Mouse (Mus musculus) intestine, embryonic 15.5 days (tissue): ENCODE results near the gene Nsun2. TPM values are rescaled to one million over a fixed set of nuclear protein-coding genes. Genes with fewer than 3 reads are reported as not detected.
A peak's percentile ranks its signal among the peaks of the same experiment; 100 is the strongest.

Experiments
- ATAC-seq: fragments of 200-750 bp; cut with Nextera tagmentation; 2 replicates; pipeline ENCODE4 v1.8.0; 2017; ENCODE audit warnings: moderate TSS enrichment, moderate library complexity
- H3K27ac ChIP-seq: fragments of 300-500 bp; sonication (generic); 2 replicates; pipeline ENCODE4 v1.5.1; 2015; ENCODE audit warnings: mild to moderate bottlenecking, inconsistent platforms
- H3K27me3 ChIP-seq: fragments of 300-500 bp; sonication (generic); replicated peaks from 2 replicates; pipeline ENCODE4 v1.6.1; 2015; ENCODE audit warnings: inconsistent platforms
- H3K36me3 ChIP-seq: fragments of 300-500 bp; sonication (generic); 2 replicates; pipeline ENCODE4 v1.6.1; 2015; ENCODE audit warnings: inconsistent platforms
- H3K4me1 ChIP-seq: fragments of 300-500 bp; sonication (generic); replicated peaks from 2 replicates; pipeline ENCODE4 v1.6.1; 2015; ENCODE audit warnings: inconsistent platforms
- H3K4me2 ChIP-seq: fragments of 300-500 bp; sonication (generic); replicated peaks from 2 replicates; pipeline ENCODE4 v1.6.1; 2015; ENCODE audit warnings: mild to moderate bottlenecking, inconsistent platforms
- H3K4me3 ChIP-seq: fragments of 300-500 bp; sonication (generic); replicated peaks from 2 replicates; pipeline ENCODE4 v1.5.1; 2015; ENCODE audit warnings: inconsistent platforms
- H3K9ac ChIP-seq: fragments of 300-500 bp; sonication (generic); 2 replicates; pipeline ENCODE4 v1.6.1; 2015; ENCODE audit warnings: inconsistent platforms
- H3K9me3 ChIP-seq: fragments of 300-500 bp; sonication (generic); 2 replicates; pipeline ENCODE4 v1.6.1; 2016; ENCODE audit warnings: inconsistent platforms
- WGBS: fragments of 180-500 bp; shearing (Covaris S2); methylation state at CpG from one replicate; pipeline ENCODE4 v1.1.7; 2015; 5-methylcytosine and 5-hydroxymethylcytosine counted together
- polyA plus RNA-seq: library from polyadenylated mRNA; unstranded; fragments of >200 nt; fragmentation: Nextera tagmentation; extraction: Ambion mirVana; gene quantifications from 2 replicates; pipeline ENCODE4 v1.2.1, GENCODE M21; 2015

Gene Nsun2
- polyA plus RNA-seq: 128 and 131 TPM in 2 replicates

GRCm38 (mm10) chr13:69533405-69534333 is at the start of gene Nsun2:
Gene Nsun2 (plus strand): TSS chr13:69533746.
- peak within 1 kb of the TSS; percentile 92 for H3K27ac ChIP-seq
- ATAC-seq: peak; percentile 58
- WGBS: under 1% methylated on average over 102 of the region's 155 CpGs
- peak within 1 kb of the TSS; percentile 75 for H3K4me3 ChIP-seq
- peaks cover 31% of the 10 kb centered on the region for H3K4me1 ChIP-seq
- H3K9me3 ChIP-seq: no peaks in the 10 kb centered on the region
- 0 out of 2 replicates have a peak, but pooled peaks cover 5% of the 10 kb centered on the region for H3K36me3 ChIP-seq
- peak within 1 kb of the TSS; percentile 75 for H3K9ac ChIP-seq
- H3K27me3 ChIP-seq: no peaks in the 10 kb centered on the region
- peak within 1 kb of the TSS; percentile 83 for H3K4me2 ChIP-seq

- H3K27me3 ChIP-seq: peaks cover 33% of the 10 kb centered on the region
These were observed 48.2 kb upstream of the Nsun2 start for GRCm38 (mm10) chr13:69485326-69485725.

GRCm38 (mm10) chr13:69485833-69486232 is 47.7 kb upstream of the Nsun2 start:
- Histone ChIP-seq H3K9me3 (no peaks in the 10 kb centered on the region), H3K4me2 (no peak overlapping the region), H3K27ac (no peak overlapping the region), H3K4me3 (no peak overlapping the region), H3K27me3 (peaks cover 33% of the 10 kb centered on the region), H3K4me1 (peaks cover 17% of the 10 kb centered on the region), H3K9ac (no peak overlapping the region), H3K36me3 (no peaks in the 10 kb centered on the region)
- WGBS: 63% methylated on average over 7 of the region's 7 CpGs
- ATAC-seq: no peak

More at GRCm38 (mm10) chr13:69485326-69485725, 48.2 kb upstream of the Nsun2 start:
- Histone ChIP-seq H3K9ac (no peak overlapping the region), H3K27ac (no peak overlapping the region), H3K9me3 (no peaks in the 10 kb centered on the region), H3K4me3 (no peak overlapping the region), H3K36me3 (no peaks in the 10 kb centered on the region), H3K4me1 (peaks cover 17% of the 10 kb centered on the region), H3K4me2 (no peak overlapping the region)
- WGBS: 18% methylated on average over 6 of the region's 6 CpGs
- ATAC-seq: 0 out of 2 replicates have a peak, but pooled peaks have one; percentile 6

- H3K4me3 ChIP-seq: no peak overlapping the region
- peaks cover 9% of the 10 kb centered on the region; the same call in 1 of the 2 replicates for H3K4me1 ChIP-seq
- no peaks in the 10 kb centered on the region for H3K36me3 ChIP-seq
- ATAC-seq: no peak
- H3K9me3 ChIP-seq: no peaks in the 10 kb centered on the region
- H3K27ac ChIP-seq: no peak overlapping the region
- WGBS: 76% methylated on average over 7 of the region's 7 CpGs
- H3K9ac ChIP-seq: no peak overlapping the region
- H3K27me3 ChIP-seq: peaks cover 28% of the 10 kb centered on the region
- 0 out of 2 replicates have a peak overlapping the region, but pooled peaks have one; percentile 58 for H3K4me2 ChIP-seq
These were observed 46.4 kb upstream of the Nsun2 start for GRCm38 (mm10) chr13:69487108-69487507.

GRCm38 (mm10) chr13:69487611-69488275 is 45.8 kb upstream of the Nsun2 start:
- no peaks in the 10 kb centered on the region for H3K9me3 ChIP-seq
- H3K36me3 ChIP-seq: no peaks in the 10 kb centered on the region
- peak overlapping the region; percentile 58 for H3K4me2 ChIP-seq
- H3K4me1 ChIP-seq: peaks cover 9% of the 10 kb centered on the region; the same call in 1 of the 2 replicates
- peaks cover 25% of the 10 kb centered on the region for H3K27me3 ChIP-seq
- H3K9ac ChIP-seq: no peak overlapping the region
- no peak overlapping the region for H3K27ac ChIP-seq
- peak overlapping the region; percentile 11 for H3K4me3 ChIP-seq
- WGBS: 3% methylated on average over 26 of the region's 26 CpGs
- 0 out of 2 replicates have a peak, but pooled peaks have one; percentile 11 for ATAC-seq

- H3K9me3 ChIP-seq: no peaks in the 10 kb centered on the region
- peak; percentile 67 for ATAC-seq
- no peak overlapping the region for H3K9ac ChIP-seq
- peak overlapping the region; percentile 58; the same call in 1 of the 2 replicates for H3K4me2 ChIP-seq
- H3K4me3 ChIP-seq: no peak overlapping the region
- WGBS: 28% methylated on average over 13 of the region's 13 CpGs
- peaks cover 16% of the 10 kb centered on the region for H3K27me3 ChIP-seq
- H3K27ac ChIP-seq: no peak overlapping the region
- H3K4me1 ChIP-seq: peaks cover 9% of the 10 kb centered on the region; the same call in 1 of the 2 replicates
- no peaks in the 10 kb centered on the region for H3K36me3 ChIP-seq
These were observed 44.8 kb upstream of the Nsun2 start for GRCm38 (mm10) chr13:69488565-69489255.

GRCm38 (mm10) chr13:69489777-69490176 is 43.8 kb upstream of the Nsun2 start:
- H3K9me3 ChIP-seq: no peaks in the 10 kb centered on the region
- H3K4me1 ChIP-seq: peaks cover 9% of the 10 kb centered on the region; the same call in 1 of the 2 replicates
- no peak overlapping the region for H3K4me2 ChIP-seq
- H3K36me3 ChIP-seq: no peaks in the 10 kb centered on the region
- no peak for ATAC-seq
- no peak overlapping the region for H3K27ac ChIP-seq
- H3K4me3 ChIP-seq: no peak overlapping the region
- H3K27me3 ChIP-seq: peaks cover 9% of the 10 kb centered on the region
- no peak overlapping the region for H3K9ac ChIP-seq
- WGBS: 72% methylated on average over 9 of the region's 9 CpGs

GRCm38 (mm10) chr13:69492876-69493463 is 40.6 kb upstream of the Nsun2 start:
- ATAC-seq: peak; percentile 40
- H3K36me3 ChIP-seq: peaks cover 11% of the 10 kb centered on the region; the same call in 1 of the 2 replicates
- H3K9ac ChIP-seq: no peak overlapping the region
- peaks cover 5% of the 10 kb centered on the region; the same call in 1 of the 2 replicates for H3K4me1 ChIP-seq
- H3K27ac ChIP-seq: no peak overlapping the region
- H3K9me3 ChIP-seq: no peaks in the 10 kb centered on the region
- no peak overlapping the region for H3K4me2 ChIP-seq
- no peaks in the 10 kb centered on the region for H3K27me3 ChIP-seq
- no peak overlapping the region for H3K4me3 ChIP-seq
- WGBS: 23% methylated on average over 7 of the region's 7 CpGs

GRCm38 (mm10) chr13:69498276-69498675 is 35.3 kb upstream of the Nsun2 start:
- Histone ChIP-seq H3K36me3 (peaks cover 43% of the 10 kb centered on the region), H3K27ac (no peak overlapping the region)

GRCm38 (mm10) chr13:69502157-69502750 is 31.3 kb upstream of the Nsun2 start:
- Histone ChIP-seq H3K27me3 (no peaks in the 10 kb centered on the region), H3K4me3 (no peak overlapping the region), H3K4me2 (no peak overlapping the region), H3K4me1 (no peaks in the 10 kb centered on the region), H3K27ac (no peak overlapping the region), H3K9ac (no peak overlapping the region), H3K9me3 (no peaks in the 10 kb centered on the region), H3K36me3 (peaks cover 36% of the 10 kb centered on the region)
- WGBS: 82% methylated on average over 14 of the region's 14 CpGs
- peak; percentile 52; the same call in 1 of the 2 replicates for ATAC-seq

More at GRCm38 (mm10) chr13:69498276-69498675, 35.3 kb upstream of the Nsun2 start:
- Histone ChIP-seq H3K4me2 (no peak overlapping the region), H3K4me3 (no peak overlapping the region), H3K9ac (no peak overlapping the region), H3K4me1 (no peaks in the 10 kb centered on the region), H3K27me3 (no peaks in the 10 kb centered on the region), H3K9me3 (no peaks in the 10 kb centered on the region)
- ATAC-seq: no peak
- WGBS: 88% methylated on average over 5 of the region's 5 CpGs

GRCm38 (mm10) chr13:69502863-69503262 is 30.7 kb upstream of the Nsun2 start:
- H3K4me1 ChIP-seq: no peaks in the 10 kb centered on the region
- H3K36me3 ChIP-seq: peaks cover 37% of the 10 kb centered on the region
- peak; percentile 85 for ATAC-seq
- H3K27me3 ChIP-seq: no peaks in the 10 kb centered on the region
- 64% methylated on average over 5 of the region's 5 CpGs for WGBS
- no peak overlapping the region for H3K9ac ChIP-seq
- no peak overlapping the region for H3K4me2 ChIP-seq
- no peak overlapping the region for H3K27ac ChIP-seq
- H3K4me3 ChIP-seq: no peak overlapping the region
- no peaks in the 10 kb centered on the region for H3K9me3 ChIP-seq
